Mouse (Mus musculus) erythroid progenitor cell, adult 5-6 weeks (primary cell): ENCODE results near the gene Rd3l. TPM values are rescaled to one million over a fixed set of nuclear protein-coding genes. Genes with fewer than 3 reads are reported as not detected.

Experiments used
- ATAC-seq: replicated peaks from 2 replicates; pipeline ENCODE4 v1.8.0; 2016; ENCODE audit warnings: moderate number of reproducible peaks, mild to moderate bottlenecking, moderate TSS enrichment, inconsistent platforms; ENCODE audit not compliant: poor library complexity, low FRiP score, severe bottlenecking
- total RNA-seq, 2 experiments: library from RNA; stranded (forward) in 1 of 2; stranded (reverse) in 1 of 2; fragments of 150-400 nt in 1 of 2; fragments of 186-747, 209-891 nt in 1 of 2; gene quantifications; 2 replicates each; pipeline versions ENCODE4 v1.2.3 to v1.2.4; 2015 to 2017; ENCODE audit warnings: low replicate concordance in 2 of 2

Gene Rd3l
- total RNA-seq, 2 experiments from 2014 or later, result not detected

DNA sequence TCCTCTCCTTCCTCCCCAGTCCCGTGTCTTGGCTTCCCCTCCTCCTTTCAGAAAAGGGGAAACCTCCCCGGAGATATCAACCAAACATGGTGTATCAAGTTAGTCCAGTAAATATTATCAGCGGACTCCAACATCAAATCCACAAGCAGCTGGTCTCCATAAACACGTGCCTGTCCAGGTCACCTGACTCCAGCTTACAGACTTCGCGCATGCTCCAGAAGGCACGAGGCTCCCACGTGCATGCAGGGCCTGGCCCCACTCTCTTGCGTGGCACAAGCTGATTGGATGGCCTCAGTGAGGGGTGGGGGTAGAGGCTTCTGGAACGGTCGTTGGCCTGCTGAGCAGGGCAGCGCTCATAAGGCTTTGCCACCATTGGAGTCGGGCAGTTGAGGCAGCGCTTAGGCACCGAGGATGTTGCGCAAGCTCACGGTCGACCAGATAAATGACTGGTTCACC, 9.9 kb downstream of the Rd3l start, which contains the start of gene Tdrd9:
TSS of gene Tdrd9 (plus strand) at position 329 of the 456 bp plus-strand sequence.
- no peak for ATAC-seq

DNA sequence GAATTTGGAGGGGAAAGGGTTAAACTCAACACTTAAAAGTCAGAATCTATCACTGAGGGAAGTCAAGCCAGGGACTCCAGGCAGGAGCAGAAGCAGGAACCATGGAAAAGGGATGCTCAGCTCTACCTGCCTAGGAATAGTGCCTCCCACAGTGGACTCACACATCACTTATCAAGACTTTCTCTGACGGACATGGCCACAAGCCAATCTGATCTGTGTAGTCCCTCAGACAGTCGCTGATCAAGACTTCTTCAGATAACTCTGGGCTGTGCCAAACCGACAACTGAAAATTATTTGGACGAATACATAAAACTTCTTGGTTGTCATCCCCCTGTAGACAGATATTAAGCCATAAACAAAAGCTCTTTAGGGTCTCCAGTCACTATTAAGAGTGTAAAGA, 11.0 kb downstream of the Rd3l start:
- ATAC-seq, result no peak

DNA sequence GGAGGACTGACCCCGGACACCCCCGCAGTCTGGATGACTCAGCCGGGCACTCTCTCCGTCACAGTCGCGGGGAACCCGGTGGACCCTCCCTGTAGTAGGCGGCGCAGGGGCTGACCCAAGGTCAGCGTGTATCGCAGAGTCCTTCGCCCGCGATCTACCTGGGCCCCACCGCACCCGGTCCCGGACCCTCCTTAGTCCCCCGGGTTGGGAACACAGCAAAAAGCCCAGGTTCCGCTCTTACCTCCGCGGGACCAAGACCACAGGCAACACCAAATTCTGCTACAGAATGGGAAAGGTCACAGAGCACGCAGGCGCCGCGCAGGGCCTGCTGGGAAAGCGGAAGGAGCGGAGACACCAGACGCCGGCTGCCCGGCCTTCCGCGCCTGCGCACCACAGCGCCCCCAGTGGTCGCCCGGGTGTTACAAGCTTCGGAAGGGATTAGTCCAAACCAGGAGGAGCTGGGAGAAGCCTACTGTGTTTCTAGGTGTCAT, 14.4 kb downstream of the Rd3l start, which contains the start of gene Atp5mpl:
TSS of gene Atp5mpl (minus strand) at position 295 of the 491 bp plus-strand sequence.
- ATAC-seq, result peak; percentile 92

DNA sequence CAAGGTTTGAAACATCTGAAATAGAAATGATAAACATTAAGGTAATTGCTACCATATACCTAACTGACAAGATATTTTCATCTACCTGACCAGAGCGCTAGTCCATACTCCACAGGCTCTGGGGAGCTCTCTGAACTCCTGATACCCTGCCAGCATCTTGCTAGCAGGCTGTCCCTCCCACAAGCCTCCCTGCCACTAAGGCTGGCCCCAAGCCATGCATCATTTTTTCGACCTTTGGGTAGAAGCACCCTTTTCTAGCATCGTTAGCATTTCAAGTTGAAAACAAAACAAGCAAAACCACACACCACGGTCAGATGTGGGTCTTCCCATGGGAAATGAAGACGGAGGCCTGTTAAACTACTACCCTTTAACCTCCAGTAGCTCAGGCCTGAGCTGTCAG, 17.8 kb downstream of the Rd3l start:
- no peak for ATAC-seq

DNA sequence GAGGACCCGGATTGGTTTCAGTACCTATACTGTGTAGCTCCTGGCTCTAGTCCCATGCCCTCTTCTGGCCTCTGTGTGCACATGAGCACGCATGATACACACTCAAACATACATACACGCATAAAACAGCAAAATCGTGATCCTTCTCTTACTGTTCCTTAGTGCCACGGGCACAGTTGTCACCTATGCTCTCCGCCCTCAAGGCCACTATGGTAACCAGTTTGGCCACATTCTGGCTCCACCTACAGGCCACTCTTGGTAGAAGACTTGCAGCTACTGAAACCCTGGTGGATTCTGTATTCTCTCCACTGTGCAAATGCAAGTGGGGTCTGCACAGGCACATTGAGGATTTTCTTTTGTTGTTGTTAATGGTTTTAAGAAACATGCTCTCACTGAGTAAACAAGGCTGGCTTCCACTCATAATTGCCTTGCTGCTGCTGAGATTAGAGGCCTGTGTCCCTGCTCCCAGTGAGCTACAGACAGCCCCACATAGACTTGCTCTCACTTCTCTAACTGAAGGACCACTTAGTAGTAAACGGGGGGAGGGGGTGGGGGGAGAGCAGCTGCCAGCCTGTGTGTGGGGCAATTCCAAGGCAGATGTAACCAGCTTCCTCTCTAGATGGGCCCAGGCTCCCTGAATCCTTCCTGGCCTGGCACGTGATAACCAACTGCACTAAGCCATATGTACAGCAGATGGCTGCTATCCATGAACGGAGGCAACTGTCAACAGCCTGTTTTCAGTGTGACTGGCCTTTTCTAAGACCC, 22.8 kb downstream of the Rd3l start:
- peak; percentile 89 for ATAC-seq

DNA sequence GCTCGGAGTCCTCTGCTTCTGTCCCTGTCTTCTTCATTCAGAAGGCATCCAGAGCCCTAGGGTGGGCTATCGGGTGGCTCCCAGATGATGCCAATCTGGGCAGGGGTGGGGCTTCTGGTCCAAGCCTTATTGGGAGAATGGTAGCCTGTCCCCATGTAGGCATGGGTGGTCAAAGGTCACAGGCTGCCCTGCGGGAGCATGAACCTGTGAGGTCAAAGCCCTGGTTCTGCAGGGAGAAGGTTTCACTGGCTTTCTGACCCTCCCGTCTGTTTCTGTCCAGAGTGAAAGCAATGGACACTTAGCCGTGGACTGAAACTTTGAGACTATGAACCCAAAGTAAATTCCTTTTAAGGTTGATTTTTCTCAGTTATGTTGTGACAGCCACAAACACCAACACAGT, 24.9 kb downstream of the Rd3l start:
- ATAC-seq, result no peak

DNA sequence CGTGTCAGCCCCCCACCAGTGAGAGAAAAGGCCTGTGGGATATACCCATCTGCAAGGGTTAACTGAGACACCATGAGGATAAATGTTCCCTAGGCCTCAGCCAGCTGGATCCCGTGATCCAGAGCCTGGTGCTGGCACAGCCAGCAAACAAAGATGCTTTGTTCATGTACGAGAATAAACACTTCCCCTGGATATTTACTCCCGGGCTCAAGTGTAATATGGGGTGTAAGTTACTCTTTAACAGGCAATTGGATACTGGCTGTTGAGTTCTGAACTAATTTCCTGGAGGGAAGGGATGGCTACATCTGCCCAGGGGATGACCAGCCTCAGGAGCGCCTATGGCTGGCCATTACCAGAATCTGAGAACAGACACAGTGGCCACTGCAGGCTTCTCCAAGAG, 29.4 kb downstream of the Rd3l start:
- no peak for ATAC-seq

DNA sequence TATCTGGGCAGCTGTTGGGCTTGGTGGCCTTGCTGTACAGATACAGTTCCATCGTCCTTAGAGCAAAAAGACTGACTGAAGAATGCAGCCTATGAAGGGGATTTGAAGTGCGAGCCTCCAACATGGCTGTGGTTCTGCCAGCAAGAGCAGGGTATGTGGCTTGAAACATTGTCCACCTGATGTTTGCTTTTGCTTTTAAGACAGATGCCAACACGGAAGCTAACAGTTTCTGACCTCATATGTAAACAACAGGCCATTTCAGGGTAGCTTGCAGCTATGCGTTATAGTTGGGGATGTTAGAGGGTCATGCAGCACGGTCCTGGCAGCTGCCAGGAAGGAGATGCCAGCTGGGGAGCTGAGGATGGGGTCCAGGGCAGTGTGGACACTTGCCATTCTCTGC, 30.6 kb downstream of the Rd3l start:
- ATAC-seq, result no peak

DNA sequence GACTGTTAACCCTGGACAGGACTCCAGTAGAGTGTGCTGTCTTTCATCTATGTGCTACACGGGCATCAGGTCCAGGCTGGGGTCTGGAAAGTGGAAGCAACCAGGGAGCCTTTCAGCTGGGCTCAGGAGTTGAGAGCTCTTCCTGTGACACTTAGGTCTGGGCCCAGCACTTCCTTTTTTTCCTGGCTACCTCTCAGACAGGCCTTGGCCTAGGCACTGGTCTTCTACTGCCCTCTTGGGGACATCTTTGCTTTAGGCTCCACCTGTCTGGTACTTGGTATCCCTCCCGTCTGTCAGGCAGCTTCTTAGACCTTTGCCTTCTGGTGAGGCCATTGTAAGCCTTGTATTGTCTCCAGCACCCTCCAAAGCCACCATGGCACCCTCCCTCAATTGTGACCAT, 34.4 kb downstream of the Rd3l start:
- ATAC-seq, result no peak

DNA sequence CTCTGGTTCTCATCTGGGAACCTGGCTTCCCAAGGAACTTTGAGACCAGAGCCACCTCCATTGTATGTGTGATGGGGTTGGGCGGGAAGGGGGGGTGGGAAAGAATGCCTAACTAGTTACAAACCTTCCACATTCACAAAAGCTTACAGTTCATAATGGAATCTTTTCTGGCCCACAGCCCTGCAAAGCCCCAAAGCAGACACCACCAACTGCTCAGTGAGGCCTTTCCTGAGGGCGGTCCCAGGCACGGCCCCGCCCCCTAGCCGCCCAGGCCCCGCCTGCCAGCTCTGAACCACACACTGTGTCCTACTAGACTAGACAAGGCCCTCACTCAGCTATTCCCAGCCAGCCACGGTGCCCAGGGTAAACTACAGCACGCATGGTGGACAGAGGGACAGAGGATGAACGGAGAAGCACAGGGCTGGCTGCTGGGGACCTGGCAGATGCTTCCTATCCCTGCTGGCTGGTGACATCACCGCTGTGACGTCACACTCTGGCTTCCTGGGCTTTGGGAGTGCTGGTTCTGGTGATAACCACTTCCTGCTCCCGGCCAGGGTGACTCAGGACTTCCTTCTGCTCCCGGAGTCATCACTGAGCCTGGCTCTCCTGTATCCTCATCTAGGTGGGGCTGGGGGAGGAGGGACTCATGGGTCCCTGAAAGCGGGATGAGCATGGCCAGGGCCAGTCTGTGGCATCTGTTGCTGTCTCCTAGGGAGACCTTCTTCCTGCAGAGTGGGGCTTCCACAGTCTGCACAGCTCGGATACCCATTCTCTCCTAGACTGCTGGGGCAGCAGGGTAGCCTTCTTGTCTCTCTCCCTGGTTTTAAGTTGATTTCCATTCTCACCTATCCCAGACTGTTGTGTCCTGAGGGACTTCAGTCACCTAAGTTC, 35.1 kb downstream of the Rd3l start:
- peak; percentile 68 for ATAC-seq

DNA sequence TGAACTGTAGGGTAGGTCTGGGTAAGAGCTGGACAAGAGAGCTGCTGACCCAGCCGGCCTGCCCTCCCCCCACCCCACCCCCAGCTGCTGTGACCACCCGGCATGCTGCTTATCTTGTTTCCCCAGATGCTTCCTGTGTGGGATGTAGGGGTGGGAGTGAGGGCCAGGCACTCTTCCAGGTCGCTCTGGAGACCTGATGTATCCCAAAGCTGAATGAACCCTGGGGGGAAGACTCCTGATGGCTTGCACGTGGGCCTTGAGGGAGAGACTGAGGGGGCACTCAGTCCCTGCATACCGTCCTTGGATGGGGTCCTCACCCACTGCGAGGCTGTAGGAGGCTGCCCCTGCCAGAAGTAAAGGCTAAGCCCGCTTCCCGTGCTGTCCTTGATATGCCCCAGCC, 36.0 kb downstream of the Rd3l start:
- no peak for ATAC-seq

DNA sequence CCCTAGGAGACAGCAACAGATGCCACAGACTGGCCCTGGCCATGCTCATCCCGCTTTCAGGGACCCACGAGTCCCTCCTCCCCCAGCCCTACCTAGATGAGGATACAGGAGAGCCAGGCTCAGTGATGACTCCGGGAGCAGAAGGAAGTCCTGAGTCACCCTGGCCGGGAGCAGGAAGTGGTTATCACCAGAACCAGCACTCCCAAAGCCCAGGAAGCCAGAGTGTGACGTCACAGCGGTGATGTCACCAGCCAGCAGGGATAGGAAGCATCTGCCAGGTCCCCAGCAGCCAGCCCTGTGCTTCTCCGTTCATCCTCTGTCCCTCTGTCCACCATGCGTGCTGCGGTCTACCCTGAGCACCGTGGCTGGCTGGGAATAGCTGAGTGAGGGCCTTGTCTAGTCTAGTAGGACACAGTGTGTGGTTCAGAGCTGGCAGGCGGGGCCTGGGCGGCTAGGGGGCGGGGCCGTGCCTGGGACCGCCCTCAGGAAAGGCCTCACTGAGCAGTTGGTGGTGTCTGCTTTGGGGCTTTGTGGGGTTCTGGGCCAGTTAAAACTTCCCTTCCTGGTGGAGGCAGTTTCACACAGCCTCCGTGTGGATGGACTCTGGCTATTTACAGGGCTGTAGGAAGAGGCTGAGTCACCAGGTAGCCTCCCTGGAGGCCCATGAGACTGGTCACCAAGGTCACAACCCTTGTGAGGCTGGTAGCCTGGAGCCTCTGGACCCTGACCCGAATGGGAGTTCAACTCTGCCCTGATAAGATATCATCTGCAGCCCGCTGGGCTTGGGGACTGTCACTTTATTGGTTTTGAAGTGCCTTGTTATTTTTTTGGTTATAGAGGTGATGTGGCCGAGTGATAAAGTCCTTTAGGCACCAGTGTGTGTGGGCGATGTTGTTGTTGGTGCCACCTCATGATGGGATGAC, 36.8 kb downstream of the Rd3l start:
- ATAC-seq, result peak; percentile 69

DNA sequence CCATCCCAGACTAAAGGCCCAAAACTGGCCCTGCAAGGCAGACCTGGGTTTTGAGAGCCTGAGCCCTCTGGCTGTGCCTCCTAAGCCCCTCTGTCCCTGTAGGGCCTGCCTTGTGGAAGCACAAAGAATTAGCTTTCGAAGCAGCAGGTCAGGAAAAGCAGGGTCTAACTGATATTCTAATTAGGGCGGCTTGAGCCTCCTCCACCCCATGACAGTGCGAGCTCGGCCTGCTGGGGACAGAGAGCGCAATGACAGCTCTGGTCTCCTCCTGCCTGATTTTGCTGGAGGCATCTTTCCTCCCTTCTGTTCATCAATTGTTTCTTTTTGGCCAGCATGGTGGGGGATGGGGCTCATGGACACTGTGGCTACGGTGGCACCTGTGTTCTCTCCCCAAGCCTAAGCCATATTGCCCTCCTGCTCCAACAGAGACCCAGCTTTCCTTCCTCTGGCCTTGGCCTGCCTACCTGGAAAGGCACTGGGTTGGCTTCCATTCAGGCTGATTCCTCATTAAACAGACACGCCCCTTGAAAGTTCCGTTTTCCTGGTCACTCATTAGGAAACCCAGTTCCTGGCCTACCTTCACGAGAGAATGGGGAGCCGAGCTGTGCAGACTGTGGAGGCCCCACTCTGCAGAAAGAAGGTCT, 37.6 kb downstream of the Rd3l start:
- ATAC-seq, result 0 out of 2 replicates have a peak, but pooled peaks have one; percentile 6

DNA sequence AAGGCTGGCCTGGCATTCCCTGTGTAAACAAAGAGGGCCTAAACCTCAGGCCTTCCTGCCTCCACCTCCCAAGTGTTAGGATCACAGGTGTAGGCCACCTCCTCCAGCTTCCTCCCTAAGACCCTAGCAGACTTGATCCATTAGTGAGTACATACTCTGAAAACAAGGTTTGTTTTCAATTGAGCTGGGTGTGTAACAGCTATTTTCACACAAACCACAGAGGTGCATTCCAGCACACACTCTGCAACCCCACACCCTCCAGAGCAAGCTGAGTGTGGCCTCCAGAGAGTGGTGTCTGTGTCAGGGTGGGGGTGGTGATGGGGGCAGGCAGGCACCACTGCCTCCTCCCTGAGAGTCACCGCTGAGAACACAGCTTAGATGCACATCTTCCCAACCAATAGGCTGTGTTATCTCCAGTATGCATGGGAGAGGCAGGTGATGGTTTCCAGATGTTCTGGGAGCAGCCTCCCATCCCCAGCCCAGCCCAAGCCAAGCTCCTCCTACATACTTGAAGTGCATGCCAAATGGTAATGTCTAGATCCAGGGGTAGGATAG, 42.4 kb downstream of the Rd3l start:
- ATAC-seq, result no peak

DNA sequence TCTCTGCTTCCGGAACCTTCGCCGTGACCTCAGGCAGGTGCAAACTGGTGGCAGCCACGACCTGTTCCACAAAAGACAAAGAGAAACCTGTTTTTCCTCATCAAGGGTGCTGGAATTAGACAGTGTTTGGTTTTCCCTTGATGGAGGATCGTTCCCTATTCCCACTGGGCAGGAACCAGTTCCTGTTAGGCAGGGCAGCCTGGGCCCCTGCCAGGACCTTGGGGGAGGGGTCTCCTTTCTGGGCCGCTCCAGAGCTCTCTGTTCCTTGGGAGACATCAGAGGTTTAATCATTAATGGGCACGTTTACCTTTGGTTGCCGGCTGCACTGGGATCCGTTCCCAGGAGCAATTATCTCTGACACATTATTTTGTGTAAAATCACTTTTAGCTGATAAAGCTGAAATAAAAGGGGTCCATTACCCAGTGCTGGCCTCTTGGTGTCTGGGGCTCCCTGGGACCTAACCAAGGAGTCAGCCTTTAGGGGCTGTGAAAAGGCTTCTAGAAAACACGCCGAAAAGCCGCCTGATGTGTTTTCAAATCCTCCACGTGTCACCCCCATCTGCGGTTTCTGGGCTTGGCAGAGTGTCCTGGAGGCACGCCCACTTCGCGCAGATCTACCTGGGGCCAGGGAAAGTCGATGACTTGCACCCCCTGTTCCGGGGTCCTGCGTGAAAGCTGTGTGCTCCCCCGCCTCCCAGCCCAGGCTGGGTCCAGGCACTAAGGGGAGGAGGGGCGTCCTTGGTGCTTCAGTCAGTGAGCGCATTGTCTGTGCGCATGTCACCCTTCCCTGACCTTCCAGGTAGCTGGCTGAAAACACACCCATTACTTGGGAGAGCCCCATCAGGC, 44.2 kb downstream of the Rd3l start:
- no peak for ATAC-seq

DNA sequence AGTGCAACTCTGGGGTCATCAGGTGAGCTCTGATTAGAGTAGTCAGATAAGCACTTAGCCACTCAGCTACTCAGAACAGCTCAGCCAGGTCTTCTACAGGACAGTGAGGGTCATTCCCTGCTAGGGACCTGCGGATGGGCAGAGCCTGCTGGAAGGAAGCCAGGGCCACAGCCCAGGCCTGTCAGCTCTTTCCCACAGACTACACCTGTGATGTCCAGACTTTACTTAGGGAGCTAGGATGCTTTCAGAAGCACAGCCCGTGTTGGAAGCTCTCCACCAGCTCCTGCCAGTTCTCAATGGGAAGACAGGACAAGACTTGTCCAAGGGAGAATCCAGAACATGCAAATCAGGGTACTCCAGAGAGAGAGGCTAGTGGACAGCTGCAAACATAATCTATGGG, 47.1 kb downstream of the Rd3l start:
- ATAC-seq, result no peak

DNA sequence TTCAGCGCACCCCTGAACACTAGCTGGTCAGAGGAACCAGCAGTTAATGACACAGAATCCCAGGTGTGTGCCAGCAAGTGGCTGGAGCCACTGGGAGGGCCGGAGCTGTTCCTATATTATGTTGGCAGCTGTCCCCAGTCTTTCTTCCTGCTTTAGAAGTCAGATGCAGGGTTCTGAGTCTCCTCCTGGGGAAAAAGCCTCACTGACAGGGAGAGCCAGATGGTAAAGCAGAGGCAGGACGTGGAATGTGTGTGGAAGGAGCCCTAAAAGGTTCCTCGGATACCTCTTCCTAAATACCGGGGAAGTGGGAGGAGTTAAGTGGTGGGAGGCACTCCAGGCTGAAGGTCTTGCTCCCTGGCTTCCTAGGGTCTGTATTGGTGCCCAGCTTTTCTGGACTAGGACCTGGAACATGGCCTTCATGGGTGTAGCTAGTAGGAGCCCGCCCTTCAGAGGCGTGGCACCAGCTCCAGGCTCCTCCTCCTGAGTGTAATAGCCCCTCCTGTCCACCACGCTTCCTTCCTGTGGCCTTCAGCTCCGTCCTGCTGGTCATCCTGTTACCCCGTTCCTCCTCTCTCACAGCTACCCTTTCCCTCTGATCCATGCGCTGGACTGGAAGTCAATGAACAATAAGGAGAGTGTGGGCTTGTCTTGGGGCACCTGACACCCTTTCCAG, 47.9 kb downstream of the Rd3l start:
- peak; percentile 43; the same call in 1 of the 2 replicates for ATAC-seq
